Mouse (Mus musculus) stomach, embryonic 16.5 days (tissue): Measurements from ENCODE around the gene Arl6ip5. TPM values are rescaled to one million over a fixed set of nuclear protein-coding genes. Genes with fewer than 3 reads are reported as not detected.

Source experiments
- polyA plus RNA-seq: library from polyadenylated mRNA; unstranded; fragments of >200 nt; fragmentation: Nextera tagmentation; extraction: Ambion mirVana; gene quantifications from 2 replicates; pipeline ENCODE4 v1.2.1, GENCODE M21; 2015

The Arl6ip5 gene
- polyA plus RNA-seq, 1 experiment from 2014 or later, result 93.1 TPM

Other genes with a start within 250 kb of the Arl6ip5 start
- gene Fam19a4, start 150.3 kb upstream of the Arl6ip5 start, polyA plus RNA-seq, result 0.12 TPM in 1 of 2 replicates, not detected in the other
- 12.7 and 14.7 TPM in 2 replicates for gene Eogt, start 61.5 kb upstream of the Arl6ip5 start, polyA plus RNA-seq
- 27.7 and 35.2 TPM in 2 replicates for gene Tmf1, start 31.6 kb upstream of the Arl6ip5 start, polyA plus RNA-seq
- 62.7 and 64.9 TPM in 2 replicates for gene Uba3, start 5.0 kb upstream of the Arl6ip5 start, polyA plus RNA-seq
- 0.10 and 4.4 TPM in 2 replicates for gene Lmod3, start 42.1 kb downstream of the Arl6ip5 start, polyA plus RNA-seq